Mouse (Mus musculus) neutrophil, adult 5-6 weeks (primary cell): ENCODE data around the gene Glb1l3. TPM values are rescaled to one million over a fixed set of nuclear protein-coding genes. Genes with fewer than 3 reads are reported as not detected.

Source experiments
- total RNA-seq: library from RNA; stranded (forward); fragments of 200-1000 nt; gene quantifications from 2 replicates; pipeline ENCODE4 v1.2.3, GENCODE M21; 2017

The Glb1l3 gene
- total RNA-seq, 1 experiment from 2014 or later = not detected

Other genes with a start within 250 kb of the Glb1l3 start
- gene B3gat1, start 127.2 kb downstream of the Glb1l3 start, total RNA-seq = not detected in 2 replicates
- not detected in 2 replicates for gene Glb1l2, start 54.4 kb downstream of the Glb1l3 start, total RNA-seq
- not detected in 2 replicates for gene Gm1110, start 62.2 kb upstream of the Glb1l3 start, total RNA-seq
- 3.4 and 5.3 TPM in 2 replicates for gene Acad8, start 138.7 kb upstream of the Glb1l3 start, total RNA-seq
- 8.5 and 9.0 TPM in 2 replicates for gene Thyn1, start 138.8 kb upstream of the Glb1l3 start, total RNA-seq
- 27.7 and 30.5 TPM in 2 replicates for gene Vps26b, start 169.2 kb upstream of the Glb1l3 start, total RNA-seq
- 16.6 and 17.9 TPM in 2 replicates for gene Ncapd3, start 169.3 kb upstream of the Glb1l3 start, total RNA-seq